Mouse (Mus musculus) G1E-ER4 (cell line): ENCODE data around the gene Cntnap4. TPM values are rescaled to one million over a fixed set of nuclear protein-coding genes. Genes with fewer than 3 reads are reported as not detected.

Experiments used
- GATA1 ChIP-seq: IDR thresholded peaks from one replicate; pipeline ENCODE4 v1.8.0; 2012; ENCODE audit warnings: low read length, inconsistent platforms
- polyA plus RNA-seq: library from polyadenylated mRNA; stranded (reverse); fragments of >175 nt; gene quantifications from 2 replicates; pipeline ENCODE4 v1.2.3, GENCODE M21; 2012

The Cntnap4 gene
- polyA plus RNA-seq, 1 experiment: not detected

- no peak for TF ChIP-seq GATA1
These were observed 94.2 kb downstream of the Cntnap4 start for GRCm38 (mm10) chr8:112664067-112664466.

- no peak for TF ChIP-seq GATA1
These were observed 104.8 kb downstream of the Cntnap4 start for GRCm38 (mm10) chr8:112674671-112675070.

DNA sequence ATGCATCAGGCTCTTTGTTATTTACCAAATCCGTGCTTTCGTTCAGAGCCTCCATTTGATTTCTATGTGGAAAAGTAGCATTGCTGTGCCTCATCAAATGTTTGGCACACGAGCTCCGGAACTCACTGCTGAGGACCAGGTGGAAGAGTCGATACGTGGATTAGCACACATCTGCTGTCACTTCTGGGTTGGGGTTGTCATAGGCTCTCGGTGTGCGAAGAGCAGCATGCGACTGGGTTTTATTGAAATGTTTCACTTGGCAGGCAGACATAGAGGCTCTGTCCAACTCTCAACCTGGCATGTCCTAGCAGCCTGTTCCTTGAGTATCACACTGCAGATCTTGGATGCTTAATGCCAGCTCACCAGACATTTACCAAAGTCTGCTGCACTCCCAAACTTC is 111.9 kb downstream of the Cntnap4 start:
- no peak for TF ChIP-seq GATA1

DNA sequence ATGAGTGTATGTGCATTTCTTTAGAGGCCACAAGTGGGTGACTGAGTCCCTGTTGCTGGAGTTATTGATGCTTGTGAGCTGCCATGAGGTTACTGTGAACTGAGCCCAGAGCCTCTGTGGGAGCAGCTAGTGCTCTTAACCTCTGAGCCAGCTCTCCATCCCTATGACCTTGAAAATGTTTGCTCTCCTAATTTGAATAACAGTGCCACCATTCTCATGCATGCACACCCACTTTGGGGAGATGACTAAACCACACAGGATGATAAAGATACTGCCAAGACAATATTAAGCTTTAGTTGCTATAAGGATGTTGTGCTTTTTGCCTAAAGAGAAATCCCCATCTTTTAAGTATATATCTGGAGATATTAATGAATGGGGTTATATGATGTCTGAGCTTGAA is 125.9 kb downstream of the Cntnap4 start:
- no peak for TF ChIP-seq GATA1

- TF ChIP-seq GATA1: no peak
These were observed 128.3 kb downstream of the Cntnap4 start for GRCm38 (mm10) chr8:112698141-112698540.

GRCm38 (mm10) chr8:112716982-112717381 is 147.1 kb downstream of the Cntnap4 start:
- TF ChIP-seq GATA1: no peak

GRCm38 (mm10) chr8:112724918-112725317 is 155.1 kb downstream of the Cntnap4 start:
- no peak for TF ChIP-seq GATA1

DNA sequence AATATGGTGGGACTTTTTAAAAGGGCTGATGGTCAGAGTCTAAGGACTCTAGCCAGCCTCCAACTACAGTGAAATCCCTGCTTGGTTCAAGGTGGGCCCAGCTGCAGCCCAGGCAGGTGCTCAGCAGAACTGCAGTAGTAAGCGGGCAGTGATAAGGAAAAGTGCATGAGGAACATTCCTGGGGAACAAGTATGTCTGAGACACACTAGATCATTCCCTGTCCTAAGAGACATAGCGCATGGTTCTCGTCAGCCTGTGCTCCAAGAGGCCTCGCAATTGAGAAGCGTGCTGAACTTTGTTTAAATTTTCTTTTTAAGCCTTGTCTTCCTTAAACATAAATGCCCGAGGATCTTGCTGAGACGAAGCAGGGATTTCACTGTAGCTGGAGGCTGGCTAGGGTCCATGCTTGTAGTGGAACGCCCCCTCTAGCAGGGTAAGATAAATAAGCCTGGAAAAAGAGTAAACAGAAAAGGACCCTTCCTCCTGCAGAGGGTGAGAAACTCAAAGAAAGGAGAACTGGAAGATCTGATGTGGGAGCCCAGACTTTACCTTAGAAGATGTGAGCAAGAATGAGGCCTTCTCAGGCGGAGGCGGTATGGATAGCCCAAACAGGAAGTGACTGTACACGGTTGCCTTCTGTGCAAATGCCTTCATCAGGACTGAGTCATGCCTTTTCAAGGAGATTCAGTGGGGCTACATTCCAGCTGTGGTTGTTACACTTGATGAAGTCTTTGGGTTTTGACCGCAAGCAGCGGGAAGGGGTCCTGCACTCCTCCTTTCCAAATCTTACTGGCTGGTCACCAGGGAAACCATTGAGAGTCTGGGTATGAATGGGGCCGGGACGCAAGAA is 161.0 kb downstream of the Cntnap4 start:
- no peak for TF ChIP-seq GATA1

DNA sequence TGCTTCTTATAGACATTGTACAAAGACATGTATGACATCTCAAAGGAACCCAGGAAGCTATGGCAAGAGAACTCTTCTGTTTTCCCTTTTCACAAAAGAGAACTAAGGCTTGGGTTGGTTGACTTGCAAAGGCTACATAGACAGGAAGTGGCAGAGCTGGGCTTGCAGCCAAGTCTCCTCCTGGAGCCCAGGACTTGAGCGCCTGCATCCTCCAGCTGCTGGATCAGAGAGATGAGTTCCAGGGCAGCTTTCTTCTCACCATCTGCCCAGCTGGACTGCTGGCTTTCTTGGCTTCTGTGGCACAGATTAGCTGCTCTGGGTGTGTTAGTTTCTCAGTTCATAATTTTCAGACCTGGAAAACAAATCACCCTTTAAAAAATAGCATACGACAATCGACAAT is 165.7 kb downstream of the Cntnap4 start:
- TF ChIP-seq GATA1: no peak

DNA sequence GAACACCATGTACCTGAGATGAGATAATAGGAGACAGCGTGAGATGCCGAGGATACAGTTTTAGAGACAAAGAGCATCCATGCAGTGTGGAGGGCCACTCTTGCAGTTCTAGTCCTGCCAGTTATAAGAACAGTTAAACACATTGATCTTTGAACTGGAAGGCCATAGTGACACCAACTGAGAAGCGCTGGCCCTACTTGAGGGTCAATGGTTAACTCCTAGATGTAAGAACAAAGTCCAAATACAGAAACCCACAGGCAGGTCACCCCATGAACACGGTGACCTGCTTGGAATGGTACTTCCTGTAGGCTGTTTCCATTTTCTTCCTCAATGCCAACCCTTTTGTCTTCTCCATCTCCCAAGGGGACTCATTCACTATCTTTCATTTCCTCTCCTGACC is 173.5 kb downstream of the Cntnap4 start:
- TF ChIP-seq GATA1: no peak

GRCm38 (mm10) chr8:112747296-112747695 is 177.5 kb downstream of the Cntnap4 start:
- TF ChIP-seq GATA1: no peak

- TF ChIP-seq GATA1: no peak
These were observed 185.3 kb downstream of the Cntnap4 start for GRCm38 (mm10) chr8:112755171-112755570.

- no peak for TF ChIP-seq GATA1
These were observed 233.2 kb downstream of the Cntnap4 start for GRCm38 (mm10) chr8:112803058-112803457.

DNA sequence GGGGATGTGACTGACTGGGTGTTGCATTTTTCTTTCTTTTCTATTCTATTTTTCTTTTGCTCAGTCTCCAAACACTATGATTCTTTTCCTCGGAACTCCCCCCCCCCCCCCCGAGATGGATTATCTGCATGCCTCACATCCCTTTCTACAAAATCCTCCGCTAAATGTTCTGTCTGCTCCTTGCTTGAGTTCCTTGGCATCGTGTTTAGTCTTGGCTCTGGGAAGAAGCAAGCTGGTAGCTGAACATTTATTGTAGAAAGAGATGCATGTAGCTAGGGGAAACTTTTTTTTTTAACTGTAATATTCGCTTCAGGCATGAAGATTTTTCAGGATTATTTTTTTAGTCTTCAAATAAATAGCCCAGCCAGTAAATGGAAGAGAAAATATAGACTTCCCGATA is 239.5 kb downstream of the Cntnap4 start:
- TF ChIP-seq GATA1: no peak

DNA sequence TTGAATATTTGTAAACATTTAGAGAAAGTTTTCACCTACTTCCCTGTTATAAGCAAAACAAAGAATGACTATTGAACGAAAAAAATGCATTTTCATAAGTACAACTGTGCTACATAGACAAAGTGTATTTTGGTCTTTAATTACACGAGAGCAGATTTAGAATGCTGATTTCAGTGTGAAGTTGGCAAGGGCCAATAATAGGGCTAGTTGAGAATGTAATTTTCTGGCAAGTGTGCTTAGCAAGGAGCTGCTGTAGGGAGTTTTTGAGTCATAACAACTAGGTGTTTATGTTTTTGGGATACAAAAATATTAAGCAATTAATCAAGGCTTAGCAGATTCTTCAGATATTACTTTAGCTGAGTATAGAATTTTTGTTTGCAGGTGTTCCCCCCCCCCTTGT is 271.2 kb downstream of the Cntnap4 start:
- no peak for TF ChIP-seq GATA1

DNA sequence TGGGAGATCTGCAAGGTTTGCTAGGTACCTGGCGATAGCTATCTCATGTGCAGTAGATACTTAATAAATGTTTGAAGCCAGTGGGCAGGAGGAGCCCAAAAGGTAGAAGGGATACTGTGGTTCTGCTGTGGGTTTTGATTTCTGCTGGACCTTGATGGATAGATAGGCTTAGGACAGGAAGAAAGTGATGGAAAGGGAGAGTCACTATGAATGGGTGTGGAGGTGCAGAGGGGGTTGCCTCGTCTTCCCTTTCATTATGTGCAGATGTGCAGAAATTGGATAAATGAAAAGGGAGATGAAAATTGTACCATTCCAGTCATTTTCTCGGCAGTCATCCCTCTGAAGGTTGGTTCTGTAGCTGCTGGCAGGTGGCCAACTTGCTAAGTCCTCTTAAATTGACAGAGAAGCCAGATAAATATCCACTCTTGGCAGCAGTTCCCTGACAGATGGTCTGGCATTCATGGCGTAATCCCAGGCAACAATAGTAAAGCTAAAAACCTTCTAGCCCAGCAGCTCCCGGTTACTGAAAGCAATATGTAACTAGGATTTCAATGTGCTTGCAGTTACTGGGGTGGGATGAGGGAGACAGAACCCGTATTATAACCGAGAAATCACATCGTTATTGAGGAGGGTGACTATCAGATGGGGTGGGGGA is 336.7 kb downstream of the Cntnap4 start:
- TF ChIP-seq GATA1: no peak

GRCm38 (mm10) chr8:112909527-112909926 is 339.7 kb downstream of the Cntnap4 start:
- TF ChIP-seq GATA1: no peak
